Mouse (Mus musculus): Measurements from ENCODE around the gene Lhpp. TPM values are rescaled to one million over a fixed set of nuclear protein-coding genes. Genes with fewer than 3 reads are reported as not detected.
A peak's percentile ranks its signal among the peaks of the same experiment; 100 is the strongest.

Gene Lhpp
- polyA plus RNA-seq, 1 experiment from 2014 or later = 15.9 TPM

- Histone ChIP-seq H3K4me2 (ENCODE audit: low read depth, low read length) (no peak overlapping the region), H3K36me3 (ENCODE audit: control insufficient read depth, insufficient read depth, low read length) (no peaks in the 10 kb centered on the region), H3K9ac (ENCODE audit: low read length) (no peak overlapping the region), H3K27ac (ENCODE audit: low read length) (no peak overlapping the region), H3K4me3 (ENCODE audit: low read length) (no peak overlapping the region), H3K9me3 (ENCODE audit: control insufficient read depth, low read length) (no peaks in the 10 kb centered on the region), H3K27me3 (ENCODE audit: control insufficient read depth, insufficient read depth, low read depth, low read length) (no peaks in the 10 kb centered on the region), H3K4me1 (replicated peaks; ENCODE audit: control insufficient read depth, insufficient read depth, low read length) (peaks cover 23% of the 10 kb centered on the region)
- 72% methylated on average over 4 of the region's 4 CpGs for WGBS
- ATAC-seq (ENCODE audit: low read depth) = no peak
These were observed 56.1 kb downstream of the Lhpp start for GRCm38 (mm10) chr7:132666516-132666915.

GRCm38 (mm10) chr7:132668604-132669003 lies 58.2 kb downstream of the Lhpp start:
- ATAC-seq (ENCODE audit: low read depth) = no peak; the same call in 1 of the 2 replicates
- H3K27me3 ChIP-seq (ENCODE audit: control insufficient read depth, insufficient read depth, low read depth, low read length) = no peaks in the 10 kb centered on the region
- no peak overlapping the region for H3K9ac ChIP-seq (ENCODE audit: low read length)
- H3K9me3 ChIP-seq (ENCODE audit: control insufficient read depth, low read length) = no peaks in the 10 kb centered on the region
- peak overlapping the region; percentile 76 for H3K27ac ChIP-seq (ENCODE audit: low read length)
- 41% methylated on average over 2 of the region's 2 CpGs for WGBS
- peaks cover 25% of the 10 kb centered on the region for H3K4me1 ChIP-seq (replicated peaks; ENCODE audit: control insufficient read depth, insufficient read depth, low read length)
- H3K36me3 ChIP-seq (ENCODE audit: control insufficient read depth, insufficient read depth, low read length) = no peaks in the 10 kb centered on the region
- H3K4me3 ChIP-seq (ENCODE audit: low read length) = no peak overlapping the region
- H3K4me2 ChIP-seq (ENCODE audit: low read depth, low read length) = no peak overlapping the region

- H3K27me3 ChIP-seq (ENCODE audit: control insufficient read depth, insufficient read depth, low read depth, low read length) = no peaks in the 10 kb centered on the region
- peak; percentile 53 for ATAC-seq (ENCODE audit: low read depth)
- no peaks in the 10 kb centered on the region for H3K9me3 ChIP-seq (ENCODE audit: control insufficient read depth, low read length)
- no peak overlapping the region for H3K4me3 ChIP-seq (ENCODE audit: low read length)
- peaks cover 25% of the 10 kb centered on the region for H3K4me1 ChIP-seq (replicated peaks; ENCODE audit: control insufficient read depth, insufficient read depth, low read length)
- H3K4me2 ChIP-seq (ENCODE audit: low read depth, low read length) = no peak overlapping the region
- 66% methylated on average over 20 of the region's 20 CpGs for WGBS
- peak overlapping the region; percentile 88 for H3K27ac ChIP-seq (ENCODE audit: low read length)
- H3K36me3 ChIP-seq (ENCODE audit: control insufficient read depth, insufficient read depth, low read length) = no peaks in the 10 kb centered on the region
- H3K9ac ChIP-seq (ENCODE audit: low read length) = peak overlapping the region; percentile 35; the same call in 1 of the 2 replicates
These were observed 59.8 kb downstream of the Lhpp start for GRCm38 (mm10) chr7:132669999-132670862.

- no peaks in the 10 kb centered on the region for H3K9me3 ChIP-seq (ENCODE audit: control insufficient read depth, low read length)
- peak overlapping the region; percentile 88 for H3K27ac ChIP-seq (ENCODE audit: low read length)
- no peaks in the 10 kb centered on the region for H3K36me3 ChIP-seq (ENCODE audit: control insufficient read depth, insufficient read depth, low read length)
- no peaks in the 10 kb centered on the region for H3K27me3 ChIP-seq (ENCODE audit: control insufficient read depth, insufficient read depth, low read depth, low read length)
- H3K4me3 ChIP-seq (ENCODE audit: low read length) = no peak overlapping the region
- WGBS = 62% methylated on average over 3 of the region's 3 CpGs
- H3K4me1 ChIP-seq (replicated peaks; ENCODE audit: control insufficient read depth, insufficient read depth, low read length) = peaks cover 25% of the 10 kb centered on the region
- H3K9ac ChIP-seq (ENCODE audit: low read length) = no peak overlapping the region
- peak; percentile 15; the same call in 1 of the 2 replicates for ATAC-seq (ENCODE audit: low read depth)
- H3K4me2 ChIP-seq (ENCODE audit: low read depth, low read length) = no peak overlapping the region
These were observed 60.4 kb downstream of the Lhpp start for GRCm38 (mm10) chr7:132670863-132671165.

- H3K36me3 ChIP-seq (ENCODE audit: control insufficient read depth, insufficient read depth, low read length) = no peaks in the 10 kb centered on the region
- H3K9me3 ChIP-seq (ENCODE audit: control insufficient read depth, low read length) = no peaks in the 10 kb centered on the region
- peak overlapping the region; percentile 10; the same call in 1 of the 2 replicates for H3K9ac ChIP-seq (ENCODE audit: low read length)
- WGBS = 57% methylated on average over 7 of the region's 7 CpGs
- ATAC-seq (ENCODE audit: low read depth) = peak; percentile 63
- no peak overlapping the region for H3K4me3 ChIP-seq (ENCODE audit: low read length)
- H3K27ac ChIP-seq (ENCODE audit: low read length) = peak overlapping the region; percentile 57; the same call in 1 of the 2 replicates
- H3K4me1 ChIP-seq (replicated peaks; ENCODE audit: control insufficient read depth, insufficient read depth, low read length) = peaks cover 25% of the 10 kb centered on the region
- no peaks in the 10 kb centered on the region for H3K27me3 ChIP-seq (ENCODE audit: control insufficient read depth, insufficient read depth, low read depth, low read length)
- H3K4me2 ChIP-seq (ENCODE audit: low read depth, low read length) = no peak overlapping the region
These were observed 62.1 kb downstream of the Lhpp start for GRCm38 (mm10) chr7:132672481-132672959.

- H3K9ac ChIP-seq (ENCODE audit: low read length) = no peak overlapping the region
- WGBS = 50% methylated on average over 17 of the region's 17 CpGs
- peak; percentile 44 for ATAC-seq (ENCODE audit: low read depth)
- no peak overlapping the region for H3K4me2 ChIP-seq (ENCODE audit: low read depth, low read length)
- H3K27me3 ChIP-seq (ENCODE audit: control insufficient read depth, insufficient read depth, low read depth, low read length) = no peaks in the 10 kb centered on the region
- H3K27ac ChIP-seq (ENCODE audit: low read length) = no peak overlapping the region
- H3K4me3 ChIP-seq (ENCODE audit: low read length) = no peak overlapping the region
- H3K4me1 ChIP-seq (replicated peaks; ENCODE audit: control insufficient read depth, insufficient read depth, low read length) = peaks cover 22% of the 10 kb centered on the region
- H3K36me3 ChIP-seq (ENCODE audit: control insufficient read depth, insufficient read depth, low read length) = no peaks in the 10 kb centered on the region
- no peaks in the 10 kb centered on the region for H3K9me3 ChIP-seq (ENCODE audit: control insufficient read depth, low read length)
These were observed 63.7 kb downstream of the Lhpp start for GRCm38 (mm10) chr7:132673931-132674755.

DNA sequence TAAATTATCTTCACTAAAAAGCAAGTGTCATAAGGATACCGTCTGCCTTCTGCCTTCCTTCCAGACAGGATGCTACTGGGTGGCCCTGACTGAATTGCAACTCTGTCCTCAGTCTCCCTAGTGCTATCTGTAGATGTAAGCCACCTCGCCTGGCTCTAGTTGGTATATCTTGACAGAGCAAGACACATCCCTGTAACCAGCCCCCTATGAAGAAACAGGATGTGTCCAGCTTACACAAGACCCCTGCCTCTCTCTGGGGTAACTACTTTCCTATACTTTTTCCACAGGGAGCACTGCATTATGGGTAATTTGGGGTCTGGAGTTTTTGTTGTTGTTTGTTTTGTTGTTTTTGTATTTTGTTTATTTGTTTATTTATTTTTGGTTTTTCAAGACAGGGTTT lies 65.5 kb downstream of the Lhpp start:
- Histone ChIP-seq H3K4me1 (replicated peaks; ENCODE audit: control insufficient read depth, insufficient read depth, low read length) (peaks cover 12% of the 10 kb centered on the region), H3K27me3 (ENCODE audit: control insufficient read depth, insufficient read depth, low read depth, low read length) (no peaks in the 10 kb centered on the region), H3K9me3 (ENCODE audit: control insufficient read depth, low read length) (no peaks in the 10 kb centered on the region), H3K4me2 (ENCODE audit: low read depth, low read length) (no peak overlapping the region), H3K36me3 (ENCODE audit: control insufficient read depth, insufficient read depth, low read length) (no peaks in the 10 kb centered on the region), H3K27ac (ENCODE audit: low read length) (no peak overlapping the region), H3K9ac (ENCODE audit: low read length) (no peak overlapping the region), H3K4me3 (ENCODE audit: low read length) (no peak overlapping the region)
- ATAC-seq (ENCODE audit: low read depth) = no peak
- WGBS = 87% methylated on average over 2 of the region's 2 CpGs

DNA sequence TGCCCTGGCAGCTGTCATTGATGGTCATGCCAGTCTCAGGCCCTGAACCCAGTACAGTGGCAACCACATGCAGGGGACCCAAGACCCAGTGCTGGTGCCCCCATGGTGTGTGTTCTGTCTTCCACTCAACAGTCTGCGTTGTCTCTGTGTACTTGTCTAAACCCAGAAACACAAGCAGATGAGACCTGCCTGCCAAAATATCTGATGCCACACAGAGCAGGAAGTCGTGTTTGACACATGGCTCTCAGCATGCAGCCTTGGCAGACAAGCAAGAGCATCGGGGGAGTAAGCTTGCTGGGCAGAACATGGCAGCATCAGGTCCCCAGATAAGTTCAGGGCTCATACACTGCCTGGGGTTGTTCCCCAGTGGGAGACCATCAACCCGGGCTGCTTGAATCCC lies 68.7 kb downstream of the Lhpp start:
- no peaks in the 10 kb centered on the region for H3K36me3 ChIP-seq (ENCODE audit: control insufficient read depth, insufficient read depth, low read length)
- ATAC-seq (ENCODE audit: low read depth) = no peak
- no peaks in the 10 kb centered on the region for H3K27me3 ChIP-seq (ENCODE audit: control insufficient read depth, insufficient read depth, low read depth, low read length)
- no peaks in the 10 kb centered on the region; the same call in 1 of the 2 replicates for H3K4me1 ChIP-seq (replicated peaks; ENCODE audit: control insufficient read depth, insufficient read depth, low read length)
- H3K9me3 ChIP-seq (ENCODE audit: control insufficient read depth, low read length) = no peaks in the 10 kb centered on the region
- 64% methylated on average over 4 of the region's 4 CpGs for WGBS
- no peak overlapping the region for H3K4me3 ChIP-seq (ENCODE audit: low read length)
- no peak overlapping the region for H3K27ac ChIP-seq (ENCODE audit: low read length)
- H3K4me2 ChIP-seq (ENCODE audit: low read depth, low read length) = no peak overlapping the region
- no peak overlapping the region for H3K9ac ChIP-seq (ENCODE audit: low read length)

DNA sequence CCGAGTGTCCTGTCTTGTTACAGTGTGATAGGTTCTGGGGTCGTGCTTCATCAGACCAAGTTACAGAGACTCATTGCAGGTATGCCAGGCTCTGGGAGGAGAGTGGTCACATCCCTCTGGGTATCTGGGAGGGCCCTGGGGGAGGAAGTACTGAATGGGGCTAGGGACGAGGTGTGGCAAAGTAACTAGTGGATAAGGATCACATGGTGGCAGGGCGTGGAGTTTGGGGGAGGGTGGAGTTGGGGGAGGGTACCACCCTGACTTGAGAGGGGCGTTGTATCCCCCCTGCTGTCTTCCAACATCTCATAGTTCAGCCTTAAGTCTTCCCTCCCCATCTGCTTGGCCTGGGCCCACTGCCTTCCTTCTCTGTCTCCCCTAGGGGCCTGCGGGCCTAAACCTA lies 69.1 kb downstream of the Lhpp start:
- Histone ChIP-seq H3K27ac (ENCODE audit: low read length) (no peak overlapping the region), H3K9ac (ENCODE audit: low read length) (no peak overlapping the region), H3K27me3 (ENCODE audit: control insufficient read depth, insufficient read depth, low read depth, low read length) (no peaks in the 10 kb centered on the region), H3K36me3 (ENCODE audit: control insufficient read depth, insufficient read depth, low read length) (no peaks in the 10 kb centered on the region), H3K9me3 (ENCODE audit: control insufficient read depth, low read length) (no peaks in the 10 kb centered on the region), H3K4me1 (replicated peaks; ENCODE audit: control insufficient read depth, insufficient read depth, low read length) (no peaks in the 10 kb centered on the region; the same call in 1 of the 2 replicates), H3K4me3 (ENCODE audit: low read length) (no peak overlapping the region), H3K4me2 (ENCODE audit: low read depth, low read length) (no peak overlapping the region)
- ATAC-seq (ENCODE audit: low read depth) = no peak
- whole genome bisulfite sequencing = 70% methylated on average over 6 of the region's 6 CpGs
